In genomic region chr5:118004619-118005018, GRCm38 (mm10) we compare ENCODE assay signal across 10 mouse cellular contexts. TPM values are rescaled to one million over a fixed set of nuclear protein-coding genes. Genes with fewer than 3 reads are reported as not detected.
DNase-seq lines count a peak whose midpoint lies in the region; TF ChIP-seq lines count a peak whose summit lies in the region.
"Had no signal": no experiment of that assay in that cellular context is flagged by ENCODE, and none has a peak within 500 bp of the region (broad histone marks: within the 10 kb centered on the region; RNA-seq: fewer than 3 reads in every experiment).

No protein-coding gene starts in this region.

- no peaks in the 10 kb centered on the region for H3K4me1 ChIP-seq in testis, adult 2 months (ENCODE audit: control insufficient read depth, insufficient read depth, low read length)
- H3K4me1 ChIP-seq: limb, embryonic 12.5 days; stomach, embryonic 15.5 days had no signal

- H3K36me3 ChIP-seq in testis, adult 2 months (ENCODE audit: control insufficient read depth, insufficient read depth, low read length), result no peaks in the 10 kb centered on the region
- peaks cover 12% of the 10 kb centered on the region for H3K36me3 ChIP-seq in splenic B cell, adult 2 months (ENCODE audit: control insufficient read depth, insufficient read depth, low read length, poor library complexity, severe bottlenecking)

- TF ChIP-seq POLR2A in testis, adult 2 months (IDR thresholded peaks at IDR 0.05; ENCODE audit: control insufficient read depth, low read depth, low read length), result no peak

- H3K27me3 ChIP-seq in testis, adult 2 months (ENCODE audit: control insufficient read depth, insufficient read depth, low read length), result no peaks in the 10 kb centered on the region
- H3K27me3 ChIP-seq in splenic B cell, adult 2 months (ENCODE audit: control insufficient read depth, insufficient read depth, low read length, poor library complexity, severe bottlenecking), result no peaks in the 10 kb centered on the region
- H3K27me3 ChIP-seq: limb, embryonic 12.5 days; stomach, embryonic 15.5 days had no signal

- no peak overlapping the region for H3K4me3 ChIP-seq in testis, adult 2 months (ENCODE audit: control insufficient read depth, low read depth, low read length)
- H3K4me3 ChIP-seq: limb, embryonic 12.5 days; stomach, embryonic 15.5 days had no signal

- TF ChIP-seq CTCF in testis, adult 2 months (IDR thresholded peaks at IDR 0.05; ENCODE audit: control insufficient read depth, insufficient read depth, insufficient replicate concordance, low read depth, low read length), result peak; percentile 84

- peak; percentile 40 for DNase-seq in gastrocnemius, adult 18-20 months (ENCODE audit: low spot score)
- DNase-seq in gastrocnemius, adult 8-10 months (ENCODE audit: low spot score in 2 of 2), result no peak
- no peak for DNase-seq in testis, postnatal 14 days (ENCODE audit: low spot score)
- DNase-seq in cerebellum, adult 9-11 months, result peak; percentile 72
- peak; percentile 64 for DNase-seq in kidney, postnatal 14 days
- peak; percentile 35 for DNase-seq in lung, postnatal 25 days (ENCODE audit: low spot score)
- DNase-seq in splenic B cell, adult 2 months (ENCODE audit: low read depth, low spot score), result peak; percentile 63

- no peak overlapping the region for H3K27ac ChIP-seq in testis, adult 2 months (ENCODE audit: control insufficient read depth, insufficient read depth, low read depth, low read length)
- H3K27ac ChIP-seq: limb, embryonic 12.5 days; stomach, embryonic 15.5 days had no signal

RNA-seq across cellular contexts. Expression of gene Tesc, which starts 22.9 kb away (rescaled TPM):
- total RNA-seq in gastrocnemius, adult 18-20 months (2021), result under 1 TPM; 0.37 to 0.81 TPM
- 1 to 10 TPM in 1 of 4 experiments, under 1 TPM in 2, not detected in 1; 0.41 to 1.3 (median 0.75) TPM for total RNA-seq in gastrocnemius, adult 8-10 months (2022)
- 2.7 and 3.3 TPM in 2 replicates for polyA plus RNA-seq in testis, adult 2 months (2012; rRNA removed)

RNA-seq across cellular contexts. Expression of gene Fbxo21, which starts 28.1 kb away (rescaled TPM):
- 10 to 100 TPM; 12.5 to 13.9 TPM for total RNA-seq in gastrocnemius, adult 18-20 months (2021)
- 10 to 100 TPM; 11.5 to 13.2 (median 12.5) TPM for total RNA-seq in gastrocnemius, adult 8-10 months (2022)
- 40.4 and 51.1 TPM in 2 replicates for polyA plus RNA-seq in testis, adult 2 months (2012; rRNA removed)

Comparison
In these comparisons a context has a peak if more than half of its experiments do, and no peak if none do; other contexts are left out.
1. DNase-seq: peak in gastrocnemius, adult 18-20 months (single experiment), cerebellum, adult 9-11 months (single experiment), kidney, postnatal 14 days (single experiment), lung, postnatal 25 days (single experiment) and splenic B cell, adult 2 months (single experiment); none in gastrocnemius, adult 8-10 months (0 of 2) and testis, postnatal 14 days (single experiment).